Mouse (Mus musculus) cortical plate, adult 2 months (tissue): Measurements from ENCODE around the gene Ndst4.

ENCODE experiments used
- CTCF ChIP-seq: fragments of 200-500 bp; IDR thresholded peaks from 2 replicates; pipeline ENCODE4 v1.5.1; 2011; ENCODE audit warnings: mild to moderate bottlenecking, control low read depth, low read length; ENCODE audit not compliant: insufficient read depth; ENCODE audit errors: extremely low read depth
- POLR2A ChIP-seq: fragments of 200-500 bp; IDR thresholded peaks from 2 replicates; pipeline ENCODE4 v1.6.1; 2011; ENCODE audit warnings: mild to moderate bottlenecking, low read length, control low read depth; ENCODE audit not compliant: insufficient read depth; ENCODE audit errors: extremely low read depth

GRCm38 (mm10) chr3:125756911-125757310 lies 353.0 kb downstream of the Ndst4 start:
- TF ChIP-seq CTCF (no peak), POLR2A (no peak)
